ENCODE assay signal across 26 mouse cellular contexts in the genomic region with DNA sequence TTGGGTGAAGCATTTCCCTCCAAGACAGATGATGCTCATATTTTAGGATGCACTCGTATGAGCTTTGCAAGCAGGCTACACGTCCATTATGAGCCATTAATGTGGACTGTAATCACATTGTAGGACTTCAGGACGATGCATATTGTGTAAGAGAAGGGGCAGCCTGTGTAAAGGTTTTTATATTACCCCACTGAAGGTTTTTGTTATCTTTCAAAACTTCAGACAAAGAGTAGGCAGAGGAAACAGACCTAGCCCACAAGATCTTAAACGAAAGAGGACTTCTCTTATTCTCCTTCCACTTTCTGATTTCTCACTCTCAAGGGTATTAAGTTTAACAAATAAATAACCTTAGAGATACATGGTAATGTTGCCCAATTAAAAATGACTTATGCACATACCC.
DNase-seq lines count a peak whose midpoint lies in the region; ATAC-seq and TF ChIP-seq lines count a peak whose summit lies in the region.
"Had no signal": no experiment of that assay in that cellular context is flagged by ENCODE, and none has a peak within 500 bp of the region (broad histone marks: within the 10 kb centered on the region; RNA-seq: fewer than 3 reads in every experiment).

No protein-coding gene starts in this region.

- 0 out of 2 replicates have a peak, but pooled peaks cover 2% of the 10 kb centered on the region for H3K4me1 ChIP-seq in liver, postnatal 0 days (ENCODE audit: insufficient read depth)
- H3K4me1 ChIP-seq in liver, embryonic 12.5 days = no peaks in the 10 kb centered on the region
- H3K4me1 ChIP-seq in bone marrow, adult 2 months (ENCODE audit: control insufficient read depth, insufficient read depth, low read length) = peaks cover 3% of the 10 kb centered on the region; the same call in 1 of the 2 replicates
- H3K4me1 ChIP-seq in neural tube, embryonic 15.5 days = no peaks in the 10 kb centered on the region
- H3K4me1 ChIP-seq: intestine, embryonic 15.5 days; limb, embryonic 10.5 days; limb, embryonic 15.5 days; liver, embryonic 15.5 days; lung, embryonic 15.5 days had no signal

- H3K27ac ChIP-seq in liver, postnatal 0 days (ENCODE audit: low read depth) = peak overlapping the region; percentile 34; the same call in 1 of the 2 replicates
- H3K27ac ChIP-seq in liver, embryonic 12.5 days = no peak overlapping the region
- H3K27ac ChIP-seq in bone marrow, adult 2 months (ENCODE audit: control insufficient read depth, insufficient read depth, low read depth, low read length, poor library complexity) = peak overlapping the region; percentile 70; the same call in 1 of the 2 replicates
- H3K27ac ChIP-seq in neural tube, embryonic 15.5 days (replicated peaks) = no peak overlapping the region
- H3K27ac ChIP-seq: forebrain, embryonic 15.5 days; intestine, embryonic 15.5 days; limb, embryonic 10.5 days; limb, embryonic 15.5 days; liver, embryonic 15.5 days; lung, embryonic 15.5 days; midbrain, embryonic 13.5 days had no signal

- 52% methylated on average over 4 of the region's 4 CpGs for WGBS in liver, postnatal 0 days (ENCODE audit: insufficient replicate concordance)
- WGBS in liver, embryonic 12.5 days (ENCODE audit: insufficient replicate concordance) = 44% methylated on average over 4 of the region's 4 CpGs
- 15% methylated on average over 4 of the region's 4 CpGs for WGBS in bone marrow, adult 2 months
- 81% methylated on average over 4 of the region's 4 CpGs for WGBS in neural tube, embryonic 15.5 days

- ATAC-seq in liver, postnatal 0 days = no peak
- ATAC-seq in liver, embryonic 12.5 days = no peak
- ATAC-seq in neural tube, embryonic 15.5 days (ENCODE audit: low FRiP score) = no peak
- ATAC-seq: forebrain, embryonic 15.5 days; hindbrain, embryonic 16.5 days; intestine, embryonic 15.5 days; midbrain, embryonic 13.5 days; Patski had no signal

- no peak for TF ChIP-seq CTCF in liver, postnatal 0 days (IDR thresholded peaks at IDR 0.05; ENCODE audit: low read depth)
- TF ChIP-seq CTCF in bone marrow, adult 2 months (IDR thresholded peaks at IDR 0.05; ENCODE audit: control insufficient read depth, insufficient read depth, low read length) = no peak

- no peak overlapping the region for H3K9ac ChIP-seq in liver, postnatal 0 days (replicated peaks)
- no peak overlapping the region for H3K9ac ChIP-seq in liver, embryonic 12.5 days
- no peak overlapping the region for H3K9ac ChIP-seq in neural tube, embryonic 15.5 days (replicated peaks)
- H3K9ac ChIP-seq: forebrain, embryonic 15.5 days; intestine, embryonic 15.5 days; limb, embryonic 15.5 days; liver, embryonic 15.5 days; lung, embryonic 15.5 days; midbrain, embryonic 13.5 days had no signal

- H3K4me2 ChIP-seq in liver, postnatal 0 days (ENCODE audit: low read depth, low read length) = no peak overlapping the region
- no peak overlapping the region for H3K4me2 ChIP-seq in liver, embryonic 12.5 days
- H3K4me2 ChIP-seq in neural tube, embryonic 15.5 days = no peak overlapping the region
- H3K4me2 ChIP-seq: forebrain, embryonic 15.5 days; intestine, embryonic 15.5 days; limb, embryonic 15.5 days; liver, embryonic 15.5 days; lung, embryonic 15.5 days; midbrain, embryonic 13.5 days had no signal

- no peaks in the 10 kb centered on the region for H3K36me3 ChIP-seq in liver, postnatal 0 days (replicated peaks; ENCODE audit: insufficient read depth, low read length)
- H3K36me3 ChIP-seq in liver, embryonic 12.5 days = no peaks in the 10 kb centered on the region
- H3K36me3 ChIP-seq in splenic B cell, adult 2 months (ENCODE audit: control insufficient read depth, insufficient read depth, low read length, poor library complexity, severe bottlenecking) = no peaks in the 10 kb centered on the region
- H3K36me3 ChIP-seq in neural tube, embryonic 15.5 days = no peaks in the 10 kb centered on the region
- H3K36me3 ChIP-seq: forebrain, embryonic 15.5 days; intestine, embryonic 15.5 days; limb, embryonic 10.5 days; limb, embryonic 15.5 days; liver, embryonic 15.5 days; lung, embryonic 15.5 days; midbrain, embryonic 13.5 days had no signal

- TF ChIP-seq EP300 in liver, postnatal 0 days (IDR thresholded peaks at IDR 0.05; ENCODE audit: low read depth) = no peak

- H3K9me3 ChIP-seq in liver, postnatal 0 days (ENCODE audit: low read length) = no peaks in the 10 kb centered on the region
- no peaks in the 10 kb centered on the region for H3K9me3 ChIP-seq in liver, embryonic 12.5 days (replicated peaks)
- no peaks in the 10 kb centered on the region for H3K9me3 ChIP-seq in neural tube, embryonic 15.5 days (replicated peaks)
- H3K9me3 ChIP-seq: forebrain, embryonic 15.5 days; intestine, embryonic 15.5 days; limb, embryonic 10.5 days; limb, embryonic 15.5 days; liver, embryonic 15.5 days; lung, embryonic 15.5 days; midbrain, embryonic 13.5 days had no signal

- peaks cover 8% of the 10 kb centered on the region; the same call in 1 of the 2 replicates for H3K27me3 ChIP-seq in liver, postnatal 0 days (ENCODE audit: insufficient read depth, low read length)
- peaks cover 4% of the 10 kb centered on the region; the same call in 1 of the 2 replicates for H3K27me3 ChIP-seq in liver, embryonic 12.5 days (replicated peaks)
- no peaks in the 10 kb centered on the region for H3K27me3 ChIP-seq in splenic B cell, adult 2 months (ENCODE audit: control insufficient read depth, insufficient read depth, low read length, poor library complexity, severe bottlenecking)
- H3K27me3 ChIP-seq in neural tube, embryonic 15.5 days (replicated peaks) = peaks cover 24% of the 10 kb centered on the region
- H3K27me3 ChIP-seq: forebrain, embryonic 15.5 days; intestine, embryonic 15.5 days; Patski had no signal

- no peak for DNase-seq in liver, postnatal 0 days
- peak; percentile 53 for DNase-seq in induced T-regulatory cell, adult 2 months (ENCODE audit: low read depth)
- DNase-seq in splenic B cell, adult 2 months (ENCODE audit: low read depth, low spot score) = peak; percentile 41
- no peak for DNase-seq in layer of hippocampus, postnatal 36 days
- DNase-seq: adrenal gland, postnatal 14 days; B cell, adult 2 months; cerebellum, adult 2 months; cerebellum, postnatal 14 days; heart, postnatal 14 days; kidney, adult 8-10 months; kidney, postnatal 10 days; lung, postnatal 36 days; retina, postnatal 1 day; right cerebral cortex, postnatal 14 days had no signal

- H3K4me3 ChIP-seq in liver, postnatal 0 days (ENCODE audit: low read depth, low read length) = no peak overlapping the region
- H3K4me3 ChIP-seq in liver, embryonic 12.5 days = no peak overlapping the region
- no peak overlapping the region for H3K4me3 ChIP-seq in bone marrow, adult 2 months (replicated peaks; ENCODE audit: control insufficient read depth, low read depth, low read length)
- H3K4me3 ChIP-seq in neural tube, embryonic 15.5 days (replicated peaks) = no peak overlapping the region
- H3K4me3 ChIP-seq: forebrain, embryonic 15.5 days; intestine, embryonic 15.5 days; limb, embryonic 10.5 days; limb, embryonic 15.5 days; liver, embryonic 15.5 days; lung, embryonic 15.5 days; midbrain, embryonic 13.5 days had no signal

- TF ChIP-seq POLR2A in bone marrow, adult 2 months (IDR thresholded peaks at IDR 0.05; ENCODE audit: borderline replicate concordance, control insufficient read depth, low read depth, low read length) = no peak

Comparison
In these comparisons a context has a peak if more than half of its experiments do, and no peak if none do; other contexts are left out.
1. H3K27ac ChIP-seq: peak in liver, postnatal 0 days (single experiment) and bone marrow, adult 2 months (single experiment); none in liver, embryonic 12.5 days (single experiment) and neural tube, embryonic 15.5 days (single experiment).
2. DNase-seq: peak in induced T-regulatory cell, adult 2 months (single experiment) and splenic B cell, adult 2 months (single experiment); none in liver, postnatal 0 days (single experiment) and layer of hippocampus, postnatal 36 days (0 of 2).